Mouse (Mus musculus) C2C12 (cell line): ENCODE measurements around the gene Tmem189. TPM values are rescaled to one million over a fixed set of nuclear protein-coding genes. Genes with fewer than 3 reads are reported as not detected.

ENCODE experiments used
- H3K27me3 ChIP-seq: one replicate; pipeline ENCODE4 v1.6.1; 2011; ENCODE audit not compliant: control insufficient read depth, insufficient read depth, insufficient read length
- H3K36me3 ChIP-seq: one replicate; pipeline ENCODE4 v1.6.1; 2011; ENCODE audit not compliant: control insufficient read depth, insufficient read depth
- H3K4me3 ChIP-seq: one replicate; pipeline ENCODE4 v1.5.1; 2011; ENCODE audit warnings: mild to moderate bottlenecking, control low read depth; ENCODE audit not compliant: poor library complexity, insufficient read depth, severe bottlenecking
- H3K79me2 ChIP-seq: one replicate; pipeline ENCODE4 v1.6.1; 2011; ENCODE audit not compliant: control insufficient read depth, insufficient read depth
- H3K79me3 ChIP-seq: one replicate; pipeline ENCODE4 v1.6.1; 2011; ENCODE audit warnings: low read depth, control low read depth
- H3ac ChIP-seq: one replicate; pipeline ENCODE3; 2011; ENCODE audit warnings: low read depth; ENCODE audit not compliant: control insufficient read depth, insufficient read length
- CEBPB ChIP-seq: IDR thresholded peaks from one replicate; pipeline ENCODE4 v1.6.1; 2011; ENCODE audit warnings: low read depth, mild to moderate bottlenecking, control low read depth, moderate library complexity
- CTCF ChIP-seq: IDR thresholded peaks from one replicate; pipeline ENCODE4 v1.5.1; 2011; ENCODE audit not compliant: control insufficient read depth, insufficient read depth, insufficient read length
- FOSL1 ChIP-seq: IDR thresholded peaks from one replicate; pipeline ENCODE4 v1.8.0; 2011; ENCODE audit warnings: mild to moderate bottlenecking, low read length; ENCODE audit not compliant: poor library complexity, insufficient read depth, severe bottlenecking
- MAX ChIP-seq: IDR thresholded peaks from one replicate; pipeline ENCODE4 v1.6.1; 2011; ENCODE audit warnings: mild to moderate bottlenecking, control low read depth
- MYOD1 ChIP-seq: IDR thresholded peaks from one replicate; pipeline ENCODE4 v1.6.1; 2011; ENCODE audit warnings: low read depth; ENCODE audit not compliant: control insufficient read depth, insufficient read length
- MYOG ChIP-seq: IDR thresholded peaks from one replicate; pipeline ENCODE4 v1.6.1; 2011; ENCODE audit not compliant: control insufficient read depth, insufficient read length; ENCODE audit errors: extremely low read depth
- USF1 ChIP-seq: IDR thresholded peaks from one replicate; pipeline ENCODE4 v1.6.1; 2011; ENCODE audit warnings: low read depth, mild to moderate bottlenecking, control low read depth, moderate library complexity
- polyA plus RNA-seq: library from polyadenylated mRNA; unstranded; fragments of >200 nt; fragmentation: generic; extraction: Trizol; gene quantifications from one replicate; pipeline ENCODE4 v1.2.1, GENCODE M21; 2012; ENCODE audit warnings: missing spikeins

The Tmem189 gene
- polyA plus RNA-seq, 1 experiment = 34.5 TPM

GRCm38 (mm10) chr2:167627019-167627418, 62.6 kb downstream of the Tmem189 start:
- TF ChIP-seq MYOG = no peak
- Histone ChIP-seq H3ac (no peak overlapping the region), H3K4me3 (no peak overlapping the region), H3K79me2 (peaks cover 96% of the 10 kb centered on the region), H3K36me3 (peaks cover 18% of the 10 kb centered on the region), H3K27me3 (no peaks in the 10 kb centered on the region), H3K79me3 (peaks cover 90% of the 10 kb centered on the region)

- TF ChIP-seq CEBPB (no peak), USF1 (no peak), MAX (no peak), MYOD1 (no peak), FOSL1 (no peak), CTCF (no peak), MYOG (no peak)
- Histone ChIP-seq H3K79me2 (peaks cover 100% of the 10 kb centered on the region), H3K79me3 (peaks cover 96% of the 10 kb centered on the region), H3ac (no peak overlapping the region), H3K36me3 (peaks cover 18% of the 10 kb centered on the region), H3K4me3 (no peak overlapping the region), H3K27me3 (no peaks in the 10 kb centered on the region)
These were observed 64.0 kb downstream of the Tmem189 start for GRCm38 (mm10) chr2:167625670-167626069.

GRCm38 (mm10) chr2:167624368-167625075, 65.1 kb downstream of the Tmem189 start:
- Histone ChIP-seq H3K4me3 (no peak overlapping the region), H3ac (no peak overlapping the region), H3K27me3 (no peaks in the 10 kb centered on the region), H3K79me3 (peaks cover 96% of the 10 kb centered on the region), H3K79me2 (peaks cover 100% of the 10 kb centered on the region), H3K36me3 (peaks cover 18% of the 10 kb centered on the region)
- TF ChIP-seq FOSL1 = no peak
- TF ChIP-seq USF1 = no peak
- no peak for TF ChIP-seq MYOD1
- no peak for TF ChIP-seq MYOG
- TF ChIP-seq CEBPB = no peak
- TF ChIP-seq CTCF = no peak
- no peak for TF ChIP-seq MAX

DNA sequence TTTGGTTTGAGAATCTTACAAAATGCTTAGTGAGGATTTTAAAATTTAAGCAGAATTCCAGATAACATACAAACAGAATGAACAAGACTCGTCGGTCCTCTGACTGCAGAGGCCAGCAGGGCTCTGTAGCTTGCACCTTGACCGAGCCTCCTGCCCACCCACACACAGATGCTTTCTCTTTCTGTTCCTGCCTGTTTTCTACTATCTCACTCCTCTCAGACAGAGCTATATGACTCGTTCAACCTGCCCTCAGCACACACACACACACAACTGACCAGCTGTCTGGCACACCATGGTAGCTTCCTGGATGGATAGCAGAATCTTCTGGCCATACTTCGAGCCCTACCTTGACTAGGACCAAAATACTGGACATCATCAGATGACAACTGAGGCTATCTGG, 66.7 kb downstream of the Tmem189 start:
- Histone ChIP-seq H3K27me3 (no peaks in the 10 kb centered on the region), H3K36me3 (peaks cover 16% of the 10 kb centered on the region), H3K79me3 (peaks cover 92% of the 10 kb centered on the region), H3K4me3 (no peak overlapping the region), H3K79me2 (peaks cover 100% of the 10 kb centered on the region), H3ac (no peak overlapping the region)
- TF ChIP-seq MYOG = no peak
- no peak for TF ChIP-seq MYOD1
- TF ChIP-seq CTCF = no peak
- no peak for TF ChIP-seq CEBPB
- TF ChIP-seq USF1 = no peak
- TF ChIP-seq FOSL1 = no peak
- TF ChIP-seq MAX = no peak

- H3K36me3 ChIP-seq = peaks cover 20% of the 10 kb centered on the region
- H3K79me2 ChIP-seq = peaks cover 100% of the 10 kb centered on the region
- H3K27me3 ChIP-seq = no peaks in the 10 kb centered on the region
These were observed 67.3 kb downstream of the Tmem189 start for GRCm38 (mm10) chr2:167622352-167622751.

GRCm38 (mm10) chr2:167621255-167622087, 68.2 kb downstream of the Tmem189 start:
- Histone ChIP-seq H3K4me3 (no peak overlapping the region), H3K79me2 (peaks cover 100% of the 10 kb centered on the region), H3K36me3 (peaks cover 29% of the 10 kb centered on the region), H3K79me3 (peaks cover 78% of the 10 kb centered on the region), H3K27me3 (no peaks in the 10 kb centered on the region), H3ac (no peak overlapping the region)
- no peak for TF ChIP-seq CTCF

More at GRCm38 (mm10) chr2:167622352-167622751, 67.3 kb downstream of the Tmem189 start:
- Histone ChIP-seq H3ac (no peak overlapping the region), H3K4me3 (no peak overlapping the region), H3K79me3 (peaks cover 86% of the 10 kb centered on the region)
- no peak for TF ChIP-seq FOSL1
- no peak for TF ChIP-seq MYOG
